Mouse (Mus musculus) cerebellum, adult 9-11 months (tissue): ENCODE data around the gene Ciapin1.
"Not testable (repeated sequence)": the region's sequence is repeated elsewhere in the genome, so short reads cannot be mapped to it uniquely, and the experiment has no call there.

ENCODE experiments used
- DNase-seq: peaks from one replicate; pipeline ENCODE4 v3.0.0; 2022

Ciapin1 gene

DNA sequence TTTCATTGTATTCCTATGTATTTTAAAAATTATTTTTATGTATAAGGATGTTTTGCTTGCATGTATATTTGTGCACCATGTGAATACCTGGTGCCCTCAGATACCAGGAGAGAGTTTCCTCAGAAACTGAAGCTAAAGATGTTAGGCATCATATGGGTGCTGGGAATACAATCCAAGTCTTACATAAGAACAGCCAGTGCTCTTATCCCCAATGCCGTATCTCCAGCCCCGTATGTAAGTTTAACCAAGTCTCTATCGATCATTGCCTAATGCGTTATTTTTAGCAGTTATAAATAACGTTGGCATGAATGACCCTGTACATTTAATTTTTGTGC is 18.8 kb upstream of the Ciapin1 start:
- DNase-seq: no peak

DNA sequence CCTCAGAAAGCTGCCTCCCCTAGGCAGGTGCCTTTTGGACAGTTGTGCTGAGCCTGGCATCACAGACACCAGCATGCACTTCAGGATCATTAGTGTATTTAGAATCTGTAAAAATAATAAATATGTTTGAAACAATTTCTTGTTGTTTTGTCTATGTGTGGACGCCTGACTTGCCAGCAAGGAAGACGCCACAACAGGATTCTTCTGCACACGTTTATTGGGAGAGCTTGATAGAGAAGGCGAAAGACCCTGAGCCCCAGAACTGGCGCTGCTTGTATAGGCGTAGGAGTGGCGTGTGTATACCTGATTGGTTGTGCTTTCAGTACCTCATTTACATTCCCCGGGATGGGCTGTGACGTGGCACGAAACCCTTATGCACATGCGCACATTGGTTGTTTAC is 16.6 kb upstream of the Ciapin1 start:
- DNase-seq: not testable (repeated sequence)

DNA sequence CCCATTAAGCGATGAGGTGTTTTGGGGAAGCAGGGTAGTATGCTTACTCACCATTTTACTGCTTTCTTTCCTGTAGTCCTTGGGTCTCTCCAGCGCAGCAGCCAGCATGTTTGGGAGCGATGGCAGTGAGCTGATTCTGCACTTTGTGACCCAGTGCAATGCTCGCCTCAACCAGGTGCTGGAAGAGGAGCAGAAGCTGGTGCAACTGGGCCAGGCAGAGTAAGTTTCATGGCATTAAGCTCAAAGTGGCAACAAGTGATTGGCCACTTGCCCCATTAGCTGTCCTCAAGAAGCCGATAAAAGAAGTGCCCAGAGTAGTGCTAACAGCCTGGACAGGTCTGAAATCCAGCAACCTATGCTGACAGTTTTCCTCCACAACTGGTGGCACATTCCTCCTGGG is 11.9 kb upstream of the Ciapin1 start:
- no peak for DNase-seq

DNA sequence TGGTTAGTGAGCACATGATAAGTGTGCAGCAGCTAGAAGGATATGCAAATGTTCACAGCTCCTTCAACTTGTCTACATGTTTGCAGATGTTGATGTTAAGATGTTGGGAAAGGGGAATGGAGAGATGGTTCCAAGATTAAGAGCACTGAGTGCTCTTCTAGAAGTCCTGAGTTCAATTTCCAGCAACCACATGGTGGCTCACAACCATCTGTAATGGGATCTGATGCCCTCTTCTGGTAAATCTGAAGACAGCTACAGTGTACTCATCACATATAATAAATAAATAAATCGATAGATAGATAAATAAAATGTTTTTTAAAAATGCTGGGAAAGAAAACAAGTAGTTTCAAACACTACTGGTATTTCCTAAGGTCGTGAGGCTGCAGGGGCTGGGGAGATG is 3.0 kb upstream of the Ciapin1 start:
- DNase-seq: no peak

DNA sequence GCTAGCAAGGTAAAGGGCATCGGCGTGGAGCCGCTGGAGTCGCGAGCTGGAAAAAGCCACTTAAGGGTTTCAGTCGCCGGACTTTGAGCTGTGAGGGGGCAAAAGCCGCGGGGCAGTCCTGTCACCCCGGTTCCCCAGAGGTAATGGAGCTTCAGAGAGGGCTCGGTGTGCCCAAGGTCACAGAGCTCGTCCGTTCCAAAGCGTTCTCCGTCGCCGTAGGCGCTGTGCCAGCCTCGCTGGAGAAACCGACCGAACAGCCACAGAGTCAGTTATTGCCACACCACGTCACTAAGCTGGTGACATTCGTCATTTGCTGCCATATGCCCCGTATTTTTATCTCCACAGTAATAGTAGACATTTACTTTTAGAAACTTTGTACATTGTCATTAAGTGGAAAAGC is 442 bp upstream of the Ciapin1 start:
- DNase-seq: peak; percentile 87

DNA sequence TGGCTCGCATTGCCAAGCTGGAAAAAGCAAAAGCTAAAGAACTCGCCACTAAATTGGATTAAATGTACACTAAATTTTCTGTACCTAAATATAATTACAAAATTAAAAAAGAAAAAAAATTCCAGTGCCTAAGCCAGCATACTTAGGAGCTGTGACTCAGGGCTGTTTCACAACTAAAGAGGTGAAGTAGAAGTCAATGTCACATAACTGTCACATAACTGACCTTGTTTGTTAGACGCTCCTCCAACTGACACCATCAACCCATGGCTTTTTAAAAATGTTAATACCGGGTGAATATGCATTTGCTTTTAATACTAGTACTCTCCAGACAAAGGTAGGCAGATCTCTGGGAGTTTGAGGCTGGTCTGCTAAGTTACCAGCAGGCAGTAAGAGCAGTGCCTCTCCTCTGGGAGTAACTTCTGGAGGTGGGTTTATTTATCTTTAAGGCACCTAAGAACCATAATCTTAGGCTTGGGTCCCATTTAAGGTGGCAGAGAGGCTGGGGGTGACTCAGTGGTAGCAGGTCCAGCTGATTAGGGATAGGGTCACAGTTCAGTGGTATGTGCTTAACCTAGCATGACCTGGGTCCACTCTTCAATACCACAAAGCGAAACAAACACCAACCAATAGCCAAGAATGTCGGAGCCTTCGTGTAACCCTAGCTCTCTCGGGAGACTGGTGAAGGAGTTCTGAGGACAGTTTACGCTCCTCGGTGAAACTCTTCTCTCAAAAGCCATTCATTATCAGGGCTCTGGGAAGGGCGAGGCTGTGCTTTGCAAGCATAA is 1.5 kb downstream of the Ciapin1 start:
- DNase-seq: no peak

DNA sequence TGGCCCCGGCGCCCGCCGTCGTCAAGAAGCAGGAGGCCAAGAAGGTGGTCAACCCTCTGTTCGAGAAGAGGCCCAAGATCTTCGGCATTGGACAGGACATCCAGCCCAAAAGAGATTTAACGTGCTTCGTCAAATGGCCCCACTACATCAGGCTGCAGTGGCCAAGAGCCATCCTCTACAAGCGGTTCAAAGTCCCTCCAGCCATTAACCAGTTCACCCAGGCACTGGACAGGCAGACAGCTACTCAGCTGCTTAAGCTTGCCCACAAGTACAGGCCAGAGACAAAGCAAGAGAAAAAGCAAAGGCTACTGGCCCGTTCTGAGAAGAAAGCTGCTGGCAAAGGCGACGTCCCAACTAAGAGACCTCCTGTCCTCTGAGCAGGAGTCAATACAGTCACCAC is 2.4 kb downstream of the Ciapin1 start:
- not testable (repeated sequence) for DNase-seq

DNA sequence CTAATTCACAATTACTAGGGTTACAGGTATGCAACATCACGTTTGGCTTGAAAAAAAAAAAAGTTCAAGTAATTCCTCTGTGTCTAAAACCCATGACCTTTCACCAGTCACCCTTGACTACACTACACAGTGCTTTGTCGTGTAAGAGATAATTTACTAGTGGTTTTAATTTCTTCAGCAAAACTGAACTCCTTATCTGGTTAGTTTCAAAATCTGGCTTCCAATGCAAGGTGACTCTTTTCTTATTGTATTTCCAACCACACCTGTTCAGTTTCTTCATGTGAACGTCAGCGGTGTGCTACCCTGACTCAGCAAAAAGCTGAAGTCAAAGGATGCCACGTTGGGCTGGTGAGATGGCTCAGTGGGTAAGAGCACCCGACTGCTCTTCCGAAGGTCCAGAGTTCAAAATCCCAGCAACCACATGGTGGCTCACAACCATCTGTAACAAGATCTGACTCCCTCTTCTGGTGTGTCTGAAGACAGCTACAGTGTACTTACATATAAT is 4.2 kb downstream of the Ciapin1 start:
- DNase-seq: not testable (repeated sequence)

DNA sequence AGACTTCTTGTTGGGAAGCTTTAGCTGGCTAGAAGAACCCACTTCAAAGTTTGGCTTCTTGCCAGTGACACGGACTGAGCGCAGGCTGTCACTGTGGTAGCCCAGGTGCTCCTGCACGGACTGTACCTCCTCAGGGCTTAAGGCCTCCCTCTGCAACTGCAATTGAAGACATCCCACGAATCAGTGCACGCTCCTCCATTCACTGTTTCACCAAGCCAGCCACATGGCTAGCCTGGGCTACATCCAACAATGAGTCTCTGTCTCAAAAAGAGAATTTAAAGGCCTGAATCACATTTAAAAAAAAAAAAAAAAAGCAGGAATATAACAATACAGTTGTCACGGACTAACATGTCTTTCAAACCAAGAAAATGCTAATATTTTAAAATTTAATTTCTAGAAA is 9.9 kb downstream of the Ciapin1 start:
- no peak for DNase-seq

DNA sequence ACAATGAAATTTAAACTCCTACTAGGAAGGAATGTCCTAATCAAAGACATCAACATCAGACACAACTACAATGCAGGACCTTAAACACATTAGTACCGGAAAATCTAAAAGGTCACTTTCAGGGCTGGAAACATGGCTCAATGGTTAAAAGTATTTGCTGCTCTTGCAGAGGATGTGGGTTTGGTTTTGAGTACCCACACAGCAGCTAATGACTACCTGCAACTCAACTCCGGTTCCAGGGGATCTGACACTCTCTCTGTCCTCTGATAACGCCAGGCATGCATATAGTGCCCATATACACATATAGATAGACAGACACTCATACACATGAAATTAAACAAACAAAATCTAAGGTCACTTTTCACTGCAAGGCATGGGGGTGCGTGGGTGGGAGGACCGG is 11.9 kb downstream of the Ciapin1 start:
- no peak for DNase-seq

DNA sequence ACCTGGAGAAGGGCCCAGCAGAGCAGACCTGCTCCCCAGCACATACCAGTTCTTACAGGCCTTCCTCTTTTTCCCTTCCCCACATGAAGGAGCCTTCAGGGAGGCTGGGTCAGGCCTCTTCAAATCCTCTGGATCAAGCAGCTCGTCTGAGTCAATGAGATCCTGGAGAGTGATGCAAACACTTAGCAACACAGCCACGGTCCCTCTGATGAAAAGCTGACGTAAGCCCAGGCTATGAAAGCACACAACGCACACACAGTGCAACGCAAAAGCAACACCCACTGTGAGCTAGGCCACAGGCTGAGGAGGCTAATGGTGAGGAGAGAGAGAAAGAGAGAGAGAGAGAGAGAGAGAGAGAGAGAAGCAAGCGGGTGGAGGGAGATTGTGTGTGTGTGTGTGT is 13.0 kb downstream of the Ciapin1 start:
- DNase-seq: no peak

DNA sequence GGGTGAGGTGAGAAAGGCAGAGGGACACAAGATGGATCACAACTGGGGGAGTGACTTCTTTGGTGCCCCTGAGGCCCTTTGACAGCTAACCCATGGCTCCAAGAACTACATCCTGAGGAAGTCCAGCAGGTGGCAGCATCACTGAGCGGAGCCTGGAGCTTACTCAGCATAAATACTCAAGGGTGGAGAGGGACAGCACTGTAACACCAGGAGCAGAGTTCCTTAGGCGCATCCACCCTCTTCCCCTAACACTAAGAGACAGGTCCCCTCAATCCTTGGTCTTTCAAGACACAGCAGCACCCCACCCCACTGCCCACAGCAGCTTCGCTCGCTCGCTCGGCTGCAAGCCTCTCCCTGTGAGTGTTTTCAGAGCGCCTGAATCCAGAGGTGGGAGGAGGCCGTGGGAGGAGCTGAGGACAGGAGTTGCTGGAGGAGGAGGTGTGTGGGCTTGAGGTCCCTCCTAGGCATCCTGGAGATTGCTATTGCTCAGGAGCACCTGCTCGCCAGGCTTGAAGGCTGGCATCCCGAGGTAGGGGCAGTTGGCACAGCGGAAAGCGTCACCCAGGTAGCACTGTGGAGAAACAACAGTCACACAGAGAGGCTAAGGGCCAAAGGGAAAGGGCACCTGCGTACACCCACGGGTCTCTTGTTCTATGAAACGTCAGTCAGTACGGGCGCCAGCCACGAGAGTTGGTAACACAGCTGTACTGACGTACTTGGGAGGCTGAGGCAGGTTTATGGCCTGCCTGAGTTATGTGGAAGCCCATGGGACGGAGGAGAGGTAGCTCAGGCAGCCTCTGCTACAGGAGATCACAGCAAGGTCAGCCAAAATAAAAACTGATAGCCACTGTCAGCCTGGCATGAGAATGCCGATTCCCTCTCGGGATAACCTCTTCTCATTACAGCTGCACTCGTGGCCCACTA is 15.3 kb downstream of the Ciapin1 start:
- peak; percentile 37 for DNase-seq

DNA sequence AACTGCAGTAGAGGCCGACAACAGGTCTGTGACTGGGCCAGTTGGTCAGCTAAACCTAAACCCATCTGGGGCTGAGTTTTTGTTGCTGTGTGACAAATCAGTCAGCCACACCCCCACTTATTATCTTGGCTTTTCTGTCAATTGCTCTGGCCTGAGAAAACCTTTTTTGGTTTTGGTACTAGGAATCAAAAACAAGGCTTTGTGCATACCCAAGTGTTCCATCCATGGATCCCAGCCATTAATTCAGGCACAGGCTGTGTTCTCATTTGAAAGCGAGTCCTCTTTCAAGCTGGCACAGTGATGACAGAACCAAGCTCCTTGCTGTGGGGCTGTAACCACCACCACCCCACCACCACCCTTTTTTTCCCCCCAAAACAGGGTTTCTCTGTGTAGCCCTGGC is 16.8 kb downstream of the Ciapin1 start:
- DNase-seq: no peak

DNA sequence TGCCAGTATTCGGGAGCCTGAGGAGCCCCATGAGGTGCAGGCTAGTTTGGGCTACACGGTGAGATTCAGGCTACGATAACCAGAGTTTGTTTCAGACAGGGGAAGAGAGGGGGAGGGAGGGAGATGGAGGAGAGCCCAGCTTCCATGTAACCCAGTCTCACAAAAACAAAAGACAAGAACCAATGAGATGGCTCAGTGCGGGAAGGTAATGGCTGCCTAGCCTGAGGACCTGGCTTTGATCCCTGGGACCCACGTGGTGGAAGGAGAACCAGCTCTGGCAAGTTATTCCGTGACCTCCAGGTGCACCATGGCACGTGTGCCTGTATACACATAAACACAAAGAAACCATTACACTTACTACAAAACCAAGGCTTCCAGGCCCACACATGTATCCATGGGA is 17.6 kb downstream of the Ciapin1 start:
- DNase-seq: no peak

DNA sequence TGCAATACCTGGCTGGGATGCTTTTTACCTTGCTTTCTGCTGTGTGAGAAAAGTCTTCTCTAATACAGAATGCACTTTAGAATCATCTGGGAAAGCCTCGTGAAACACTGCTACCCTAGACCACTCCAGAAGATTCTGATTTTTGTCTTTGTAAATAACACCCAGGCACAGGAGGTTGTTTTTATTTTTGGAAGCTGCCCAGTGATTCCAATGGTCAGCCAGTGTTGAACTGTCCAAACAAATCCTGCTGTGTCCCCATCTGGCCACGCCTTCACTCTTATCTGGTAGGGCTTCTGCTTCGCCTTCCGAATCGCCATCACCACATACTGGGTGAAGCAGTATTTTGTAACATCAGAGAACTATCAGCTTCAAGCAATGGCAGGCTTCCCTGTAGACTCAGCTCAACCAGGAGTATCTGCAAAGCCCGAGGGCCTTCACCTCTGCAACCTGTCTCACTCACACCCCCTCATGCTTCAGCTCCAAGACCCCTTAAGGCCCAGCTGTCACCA is 18.4 kb downstream of the Ciapin1 start:
- DNase-seq: no peak

DNA sequence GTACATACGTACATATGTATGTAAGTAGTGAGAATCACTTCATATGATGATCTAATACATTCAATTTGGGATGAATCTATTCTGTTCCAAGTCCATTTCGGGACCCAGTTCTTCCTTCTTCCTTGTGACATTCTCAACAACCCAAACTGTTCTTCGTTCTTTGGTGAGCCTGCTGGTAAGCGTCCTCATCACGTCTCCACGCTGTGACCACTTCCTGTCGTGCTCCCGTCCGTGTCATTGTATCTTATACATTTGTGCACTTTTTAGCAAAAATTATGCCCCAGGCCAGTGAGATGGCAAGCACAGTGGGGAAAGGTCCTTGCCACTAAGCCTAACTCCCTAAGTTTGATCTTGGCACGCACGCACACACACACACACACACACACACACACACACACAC is 20.2 kb downstream of the Ciapin1 start:
- DNase-seq: no peak

DNA sequence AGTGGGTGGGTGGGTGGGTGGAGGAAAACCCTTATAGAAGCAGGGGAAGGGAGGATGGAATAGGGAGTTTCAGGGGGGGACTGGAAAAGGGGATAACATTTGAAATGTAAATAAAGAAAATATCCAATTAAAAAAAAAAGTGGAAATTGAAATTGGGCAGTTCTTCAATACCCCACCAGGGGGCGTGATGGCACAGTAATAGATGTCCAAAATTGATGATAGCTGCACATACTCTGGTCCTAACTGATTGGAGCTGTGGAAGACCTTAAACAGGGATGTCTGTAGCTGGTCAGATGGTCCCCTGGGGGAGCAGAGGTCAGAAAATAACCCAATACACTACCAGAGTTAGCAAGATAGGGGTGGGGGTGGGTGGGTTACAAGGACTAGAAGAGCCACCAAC is 23.6 kb downstream of the Ciapin1 start:
- DNase-seq: peak; percentile 28

DNA sequence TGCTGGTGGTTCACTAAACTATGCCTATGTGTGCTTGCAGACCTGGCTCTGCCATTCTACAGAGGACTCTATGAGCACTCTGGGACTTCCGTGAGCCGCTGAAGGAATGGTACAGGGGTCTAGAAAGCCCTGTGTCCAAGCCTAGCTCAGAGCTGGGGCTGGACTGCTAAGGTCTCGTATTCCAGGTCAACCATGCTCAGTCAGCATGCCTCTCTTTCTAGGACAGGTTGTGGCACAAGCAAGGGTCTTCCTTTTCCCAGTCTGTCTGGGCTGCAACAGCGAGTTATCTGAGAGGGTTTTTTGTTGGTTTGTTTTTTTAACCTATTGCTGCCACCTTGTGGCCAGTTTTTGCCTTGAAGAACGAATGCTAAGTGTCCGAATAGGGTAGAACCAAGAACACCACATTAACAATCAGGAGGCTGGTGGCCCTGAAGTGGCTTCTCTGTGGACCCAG is 25.5 kb downstream of the Ciapin1 start:
- peak; percentile 85 for DNase-seq

DNA sequence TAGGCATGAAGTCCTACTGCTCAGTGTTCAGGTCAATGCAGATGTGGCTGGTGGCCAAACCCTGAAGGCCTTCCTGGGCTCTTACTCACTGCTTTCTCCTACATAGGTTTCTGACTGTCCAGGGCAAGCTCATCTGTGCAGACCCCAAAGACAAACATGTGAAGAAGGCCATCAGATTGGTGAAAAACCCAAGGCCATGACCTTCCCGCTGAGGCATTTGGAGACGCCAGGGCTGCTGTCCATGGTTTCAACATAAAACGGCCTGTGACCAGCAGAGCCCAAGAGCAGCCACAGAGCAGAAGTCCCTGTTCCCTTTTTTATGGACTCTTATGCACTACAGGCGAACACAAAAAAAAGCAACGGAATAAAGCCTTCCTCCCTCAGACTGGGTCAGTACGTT is 26.5 kb downstream of the Ciapin1 start:
- DNase-seq: no peak

DNA sequence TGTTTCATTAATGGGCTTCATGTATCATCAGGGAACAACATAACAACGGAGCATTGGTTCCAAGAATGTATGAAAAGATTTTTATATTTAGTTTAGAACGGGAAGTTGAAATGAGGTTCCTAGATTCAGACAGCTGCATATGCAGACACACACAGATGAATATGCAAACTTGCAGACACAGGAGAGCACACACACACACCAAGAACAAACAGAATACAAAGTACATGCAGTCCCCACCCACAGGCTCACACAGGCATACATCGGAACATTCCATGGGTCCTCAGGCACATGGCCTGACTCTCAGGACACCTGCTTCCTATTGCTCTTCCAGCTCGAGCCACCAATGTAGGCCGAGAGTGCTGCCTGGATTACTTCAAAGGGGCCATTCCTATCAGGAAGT is 27.3 kb downstream of the Ciapin1 start:
- no peak for DNase-seq

DNA sequence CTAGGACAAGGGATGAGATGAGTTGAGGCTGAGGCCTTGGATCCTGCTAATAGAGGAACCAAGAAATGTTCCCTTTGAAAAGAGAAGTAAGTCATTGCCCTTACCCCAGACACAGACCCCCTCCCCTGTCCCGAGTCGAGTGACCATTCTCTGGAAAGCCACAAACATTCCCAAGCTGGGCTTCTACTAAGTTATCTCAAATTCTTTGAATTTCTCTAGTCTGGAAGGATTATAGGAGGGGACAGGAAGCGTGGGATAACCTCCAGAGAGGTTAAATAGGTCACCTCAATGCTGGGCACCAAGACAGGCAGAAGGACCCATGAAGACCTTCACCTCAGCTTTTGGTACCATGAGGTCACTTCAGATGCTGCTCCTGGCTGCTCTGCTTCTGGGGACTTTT is 28.0 kb downstream of the Ciapin1 start, which contains the start of gene Ccl17:
Gene Ccl17 (plus strand): TSS at position 301 of the 400 bp plus-strand sequence.
- DNase-seq: no peak

DNA sequence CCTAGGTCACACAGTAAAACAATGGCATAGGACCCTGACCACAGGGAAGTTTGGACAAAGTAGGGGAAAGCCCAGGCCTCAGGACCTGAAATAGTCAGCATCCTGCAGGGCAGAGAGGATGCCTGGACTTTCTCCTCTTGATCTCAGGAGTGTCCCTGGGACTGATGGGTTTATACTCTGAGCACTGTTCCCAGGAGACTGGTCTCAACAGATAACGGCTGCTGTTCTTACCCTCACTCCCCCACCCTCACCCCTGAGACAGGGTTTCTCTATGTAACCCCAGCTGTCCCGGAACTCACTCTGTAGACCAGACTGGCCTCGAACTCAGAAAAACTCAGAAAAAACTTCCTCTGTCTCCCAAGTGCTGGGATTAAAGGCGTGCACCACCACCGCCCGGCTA is 29.8 kb downstream of the Ciapin1 start:
- DNase-seq: no peak

DNA sequence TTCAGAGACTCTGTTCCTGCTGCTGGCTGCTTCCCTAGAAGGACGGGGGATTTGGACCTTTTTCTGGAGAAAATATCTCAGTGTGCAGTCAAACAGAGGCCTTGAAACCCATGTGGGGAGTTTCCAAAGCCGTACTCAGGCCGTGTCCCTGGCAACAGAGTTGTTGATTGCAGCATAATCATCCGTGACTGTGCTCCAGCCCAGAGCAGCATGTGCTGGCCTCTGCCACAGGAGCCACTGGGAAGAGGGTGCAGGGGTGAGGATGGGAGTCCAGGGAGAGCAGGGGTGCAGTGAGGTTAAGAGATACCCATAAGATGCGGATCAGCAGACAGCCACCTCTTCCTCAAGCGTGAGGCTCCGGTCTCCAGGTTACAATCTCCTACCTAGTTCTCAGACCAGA is 30.7 kb downstream of the Ciapin1 start:
- DNase-seq: no peak

DNA sequence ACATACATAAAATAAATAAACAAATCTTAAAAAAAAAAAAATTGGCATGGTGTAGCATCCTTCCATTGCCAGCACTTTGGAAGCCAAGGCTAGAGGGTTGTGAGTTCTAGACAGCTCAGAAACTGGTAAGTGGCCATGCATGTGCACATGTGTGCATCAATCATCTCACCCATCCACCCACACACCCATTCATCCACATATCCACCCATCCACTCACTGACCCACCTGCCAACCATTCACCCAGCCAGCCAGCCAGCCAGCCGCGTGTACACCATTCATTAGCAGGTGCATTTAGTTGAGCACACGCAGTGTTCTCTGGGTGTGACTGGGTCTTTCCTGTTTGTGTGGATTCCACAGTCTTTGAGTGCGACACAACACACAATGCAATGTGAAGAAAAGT is 32.3 kb downstream of the Ciapin1 start:
- no peak for DNase-seq
